Mouse (Mus musculus): Measurements from ENCODE around the gene March1. TPM values are rescaled to one million over a fixed set of nuclear protein-coding genes. Genes with fewer than 3 reads are reported as not detected.
"Not testable (repeated sequence)": the region's sequence is repeated elsewhere in the genome, so short reads cannot be mapped to it uniquely, and the experiment has no call there.

The March1 gene
- polyA plus RNA-seq, 1 experiment from 2014 or later, result 0.62 TPM

GRCm38 (mm10) chr8:66400050-66400449 is 782.4 kb downstream of the March1 start:
- Histone ChIP-seq H3K4me3 (ENCODE audit: low read depth, low read length) (no peak overlapping the region), H3K36me3 (ENCODE audit: control insufficient read depth, insufficient read depth, low read length) (no peaks in the 10 kb centered on the region), H3K27ac (ENCODE audit: low read length) (no peak overlapping the region), H3K4me2 (replicated peaks; ENCODE audit: low read depth, low read length) (no peak overlapping the region), H3K27me3 (ENCODE audit: control insufficient read depth, insufficient read depth, low read length) (no peaks in the 10 kb centered on the region), H3K9ac (replicated peaks; ENCODE audit: low read depth, low read length) (no peak overlapping the region), H3K9me3 (ENCODE audit: control insufficient read depth, low read depth, low read length) (no peaks in the 10 kb centered on the region), H3K4me1 (ENCODE audit: control insufficient read depth, insufficient read depth, low read length) (no peaks in the 10 kb centered on the region)
- ATAC-seq (ENCODE audit: insufficient number of reproducible peaks, insufficient read depth, low FRiP score, low read depth), result no peak
- 92% methylated on average over 1 of the region's 1 CpGs for WGBS

GRCm38 (mm10) chr8:66404711-66405414 is 787.2 kb downstream of the March1 start:
- no peak for ATAC-seq (ENCODE audit: insufficient number of reproducible peaks, insufficient read depth, low FRiP score, low read depth)
- no peak overlapping the region for H3K9ac ChIP-seq (replicated peaks; ENCODE audit: low read depth, low read length)

GRCm38 (mm10) chr8:66405796-66406195 is 788.1 kb downstream of the March1 start:
- H3K27me3 ChIP-seq (ENCODE audit: control insufficient read depth, insufficient read depth, low read length); H3K4me3 ChIP-seq (ENCODE audit: low read depth, low read length); H3K9ac ChIP-seq (replicated peaks; ENCODE audit: low read depth, low read length); H3K36me3 ChIP-seq (ENCODE audit: control insufficient read depth, insufficient read depth, low read length); H3K27ac ChIP-seq (ENCODE audit: low read length); H3K4me1 ChIP-seq (ENCODE audit: control insufficient read depth, insufficient read depth, low read length); H3K9me3 ChIP-seq (ENCODE audit: control insufficient read depth, low read depth, low read length); ATAC-seq (ENCODE audit: insufficient number of reproducible peaks, insufficient read depth, low FRiP score, low read depth); H3K4me2 ChIP-seq (replicated peaks; ENCODE audit: low read depth, low read length): not testable (repeated sequence)
- 58% methylated on average over 4 of the region's 4 CpGs for WGBS

More at GRCm38 (mm10) chr8:66404711-66405414, 787.2 kb downstream of the March1 start:
- H3K9me3 ChIP-seq (ENCODE audit: control insufficient read depth, low read depth, low read length), result no peaks in the 10 kb centered on the region
- no peak overlapping the region for H3K4me2 ChIP-seq (replicated peaks; ENCODE audit: low read depth, low read length)
- H3K36me3 ChIP-seq (ENCODE audit: control insufficient read depth, insufficient read depth, low read length), result no peaks in the 10 kb centered on the region
- 77% methylated on average over 2 of the region's 2 CpGs for WGBS
- H3K27ac ChIP-seq (ENCODE audit: low read length), result no peak overlapping the region
- H3K4me3 ChIP-seq (ENCODE audit: low read depth, low read length), result no peak overlapping the region
- no peaks in the 10 kb centered on the region for H3K27me3 ChIP-seq (ENCODE audit: control insufficient read depth, insufficient read depth, low read length)
- no peaks in the 10 kb centered on the region for H3K4me1 ChIP-seq (ENCODE audit: control insufficient read depth, insufficient read depth, low read length)

- H3K27me3 ChIP-seq (ENCODE audit: control insufficient read depth, insufficient read depth, low read length), result no peaks in the 10 kb centered on the region
- no peak overlapping the region for H3K9ac ChIP-seq (replicated peaks; ENCODE audit: low read depth, low read length)
- WGBS, result 81% methylated on average over 6 of the region's 6 CpGs
- no peaks in the 10 kb centered on the region for H3K4me1 ChIP-seq (ENCODE audit: control insufficient read depth, insufficient read depth, low read length)
- H3K27ac ChIP-seq (ENCODE audit: low read length), result no peak overlapping the region
- H3K4me3 ChIP-seq (ENCODE audit: low read depth, low read length), result no peak overlapping the region
- no peak overlapping the region for H3K4me2 ChIP-seq (replicated peaks; ENCODE audit: low read depth, low read length)
- H3K9me3 ChIP-seq (ENCODE audit: control insufficient read depth, low read depth, low read length), result no peaks in the 10 kb centered on the region
- H3K36me3 ChIP-seq (ENCODE audit: control insufficient read depth, insufficient read depth, low read length), result no peaks in the 10 kb centered on the region
- ATAC-seq (ENCODE audit: insufficient number of reproducible peaks, insufficient read depth, low FRiP score, low read depth), result no peak
Measured at GRCm38 (mm10) chr8:66406596-66407361, 789.1 kb downstream of the March1 start.

GRCm38 (mm10) chr8:66410080-66410615 is 792.4 kb downstream of the March1 start:
- no peak for ATAC-seq (ENCODE audit: insufficient number of reproducible peaks, insufficient read depth, low FRiP score, low read depth)
- H3K4me2 ChIP-seq (replicated peaks; ENCODE audit: low read depth, low read length), result no peak overlapping the region
- no peaks in the 10 kb centered on the region for H3K4me1 ChIP-seq (ENCODE audit: control insufficient read depth, insufficient read depth, low read length)
- no peak overlapping the region for H3K4me3 ChIP-seq (ENCODE audit: low read depth, low read length)
- H3K9me3 ChIP-seq (ENCODE audit: control insufficient read depth, low read depth, low read length), result no peaks in the 10 kb centered on the region
- H3K9ac ChIP-seq (replicated peaks; ENCODE audit: low read depth, low read length), result no peak overlapping the region
- no peaks in the 10 kb centered on the region for H3K36me3 ChIP-seq (ENCODE audit: control insufficient read depth, insufficient read depth, low read length)
- no peaks in the 10 kb centered on the region for H3K27me3 ChIP-seq (ENCODE audit: control insufficient read depth, insufficient read depth, low read length)
- 78% methylated on average over 9 of the region's 9 CpGs for WGBS
- no peak overlapping the region for H3K27ac ChIP-seq (ENCODE audit: low read length)

- H3K9ac ChIP-seq (replicated peaks; ENCODE audit: low read depth, low read length), result no peak overlapping the region
- 49% methylated on average over 2 of the region's 2 CpGs for WGBS
- no peak overlapping the region for H3K27ac ChIP-seq (ENCODE audit: low read length)
- no peaks in the 10 kb centered on the region for H3K36me3 ChIP-seq (ENCODE audit: control insufficient read depth, insufficient read depth, low read length)
- no peaks in the 10 kb centered on the region for H3K9me3 ChIP-seq (ENCODE audit: control insufficient read depth, low read depth, low read length)
- no peak overlapping the region for H3K4me2 ChIP-seq (replicated peaks; ENCODE audit: low read depth, low read length)
- no peak overlapping the region for H3K4me3 ChIP-seq (ENCODE audit: low read depth, low read length)
- no peaks in the 10 kb centered on the region for H3K4me1 ChIP-seq (ENCODE audit: control insufficient read depth, insufficient read depth, low read length)
- no peak for ATAC-seq (ENCODE audit: insufficient number of reproducible peaks, insufficient read depth, low FRiP score, low read depth)
- no peaks in the 10 kb centered on the region for H3K27me3 ChIP-seq (ENCODE audit: control insufficient read depth, insufficient read depth, low read length)
Measured at GRCm38 (mm10) chr8:66413101-66413500, 795.4 kb downstream of the March1 start.

- Histone ChIP-seq H3K4me3 (ENCODE audit: low read depth, low read length) (no peak overlapping the region), H3K4me1 (ENCODE audit: control insufficient read depth, insufficient read depth, low read length) (no peaks in the 10 kb centered on the region), H3K9ac (replicated peaks; ENCODE audit: low read depth, low read length) (no peak overlapping the region), H3K4me2 (replicated peaks; ENCODE audit: low read depth, low read length) (no peak overlapping the region), H3K27me3 (ENCODE audit: control insufficient read depth, insufficient read depth, low read length) (no peaks in the 10 kb centered on the region), H3K9me3 (ENCODE audit: control insufficient read depth, low read depth, low read length) (no peaks in the 10 kb centered on the region), H3K27ac (ENCODE audit: low read length) (no peak overlapping the region), H3K36me3 (ENCODE audit: control insufficient read depth, insufficient read depth, low read length) (no peaks in the 10 kb centered on the region)
- 88% methylated on average over 2 of the region's 2 CpGs for WGBS
- no peak for ATAC-seq (ENCODE audit: insufficient number of reproducible peaks, insufficient read depth, low FRiP score, low read depth)
Measured at GRCm38 (mm10) chr8:66415234-66415633, 797.5 kb downstream of the March1 start.

GRCm38 (mm10) chr8:66417591-66417990 is 799.9 kb downstream of the March1 start:
- H3K27ac ChIP-seq (ENCODE audit: low read length), result not testable (repeated sequence)
- WGBS, result 81% methylated on average over 4 of the region's 4 CpGs

More at GRCm38 (mm10) chr8:66417591-66417990, 799.9 kb downstream of the March1 start:
- H3K9me3 ChIP-seq (ENCODE audit: control insufficient read depth, low read depth, low read length); H3K4me1 ChIP-seq (ENCODE audit: control insufficient read depth, insufficient read depth, low read length); H3K4me2 ChIP-seq (replicated peaks; ENCODE audit: low read depth, low read length); H3K36me3 ChIP-seq (ENCODE audit: control insufficient read depth, insufficient read depth, low read length); H3K9ac ChIP-seq (replicated peaks; ENCODE audit: low read depth, low read length); H3K27me3 ChIP-seq (ENCODE audit: control insufficient read depth, insufficient read depth, low read length); ATAC-seq (ENCODE audit: insufficient number of reproducible peaks, insufficient read depth, low FRiP score, low read depth); H3K4me3 ChIP-seq (ENCODE audit: low read depth, low read length): not testable (repeated sequence)
